Mouse (Mus musculus) midbrain, embryonic 11.5 days (tissue): Measurements from ENCODE around the gene Rbm12b1. TPM values are rescaled to one million over a fixed set of nuclear protein-coding genes. Genes with fewer than 3 reads are reported as not detected.
"Not testable (repeated sequence)": the region's sequence is repeated elsewhere in the genome, so short reads cannot be mapped to it uniquely, and the experiment has no call there.

Source experiments
- ATAC-seq: fragments of 200-750 bp; cut with Nextera tagmentation; 2 replicates; pipeline ENCODE4 v1.8.0; 2017; ENCODE audit warnings: moderate TSS enrichment, moderate library complexity; ENCODE audit not compliant: low FRiP score
- DNase-seq: peaks from one replicate; pipeline ENCODE4 v3.0.0; 2015; ENCODE audit warnings: low spot score; ENCODE audit errors: missing footprints
- H3K27ac ChIP-seq: fragments of 300-500 bp; sonication (generic); 2 replicates; pipeline ENCODE4 v1.5.1; 2014; ENCODE audit warnings: low read depth, low read length
- H3K27me3 ChIP-seq: fragments of 300-500 bp; sonication (generic); 2 replicates; pipeline ENCODE4 v1.6.1; 2014; ENCODE audit warnings: mild to moderate bottlenecking, low read length, moderate library complexity, mixed read lengths; ENCODE audit not compliant: control insufficient read depth, insufficient read depth
- H3K36me3 ChIP-seq: fragments of 300-500 bp; sonication (generic); 2 replicates; pipeline ENCODE4 v1.6.1; 2014; ENCODE audit warnings: mild to moderate bottlenecking, low read length, moderate library complexity, mixed read lengths; ENCODE audit not compliant: control insufficient read depth, insufficient read depth
- H3K4me1 ChIP-seq: fragments of 300-500 bp; sonication (generic); 2 replicates; pipeline ENCODE4 v1.6.1; 2014; ENCODE audit warnings: low read length; ENCODE audit not compliant: control insufficient read depth, insufficient read depth
- H3K4me2 ChIP-seq: fragments of 300-500 bp; sonication (generic); 2 replicates; pipeline ENCODE4 v1.6.1; 2014; ENCODE audit warnings: mild to moderate bottlenecking, moderate library complexity
- H3K4me3 ChIP-seq: fragments of 300-500 bp; sonication (generic); 2 replicates; pipeline ENCODE4 v1.5.1; 2014; ENCODE audit warnings: low read depth, low read length
- H3K9ac ChIP-seq: fragments of 300-500 bp; sonication (generic); 2 replicates; pipeline ENCODE4 v1.6.1; 2014; ENCODE audit warnings: low read length
- H3K9me3 ChIP-seq: fragments of 300-500 bp; sonication (generic); 2 replicates; pipeline ENCODE4 v1.6.1; 2016; ENCODE audit warnings: low read length; ENCODE audit not compliant: control insufficient read depth
- WGBS: fragments of 180-500 bp; shearing (Covaris S2); extraction: QIAGEN DNeasy Blood & Tissue Kit; methylation state at CpG from one replicate; pipeline ENCODE4 v1.1.7; 2014; 5-methylcytosine and 5-hydroxymethylcytosine counted together
- polyA plus RNA-seq: library from polyadenylated mRNA; unstranded; fragments of >200 nt; fragmentation: Nextera tagmentation; extraction: Ambion mirVana; gene quantifications from 2 replicates; pipeline ENCODE4 v1.2.1, GENCODE M21; 2014

Gene Rbm12b1
- 8.4 and 8.9 TPM in 2 replicates for polyA plus RNA-seq

DNA sequence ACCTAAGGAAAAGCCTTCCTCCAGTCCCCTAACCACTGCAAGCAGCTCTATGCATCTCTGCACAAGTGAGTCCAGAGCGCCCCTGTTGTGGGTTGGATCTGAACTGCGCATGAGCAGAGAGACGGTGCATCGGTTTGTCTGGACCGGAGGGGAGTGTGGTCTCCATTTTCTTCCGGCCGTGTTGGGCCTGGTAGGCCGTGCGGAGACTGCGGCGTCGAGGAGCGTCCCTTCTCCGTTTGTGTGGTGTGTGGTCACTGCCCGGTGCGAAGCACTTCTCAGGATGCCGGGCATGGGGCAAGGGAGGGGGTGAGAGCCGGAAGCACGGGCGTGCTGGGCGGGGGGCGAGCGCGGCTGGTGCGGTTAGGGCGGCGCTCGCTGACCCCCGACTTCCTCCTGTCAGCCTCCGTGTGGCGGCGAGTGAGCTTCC lies at the start of gene Rbm12b1:
Rbm12b1 (plus strand) TSS at position 124 of the 427 bp plus-strand sequence.
- Histone ChIP-seq H3K9ac (peak within 1 kb of the TSS; percentile 51), H3K4me3 (peak within 1 kb of the TSS; percentile 32), H3K4me2 (peak within 1 kb of the TSS; percentile 36; the same call in 1 of the 2 replicates)
- H3K9me3 ChIP-seq, H3K27ac ChIP-seq, H3K4me1 ChIP-seq, H3K27me3 ChIP-seq, H3K36me3 ChIP-seq: not testable (repeated sequence)
- ATAC-seq (peak; percentile 99), DNase-seq (peak; percentile 96)
- WGBS, result 4% methylated on average over 17 of the region's 32 CpGs

DNA sequence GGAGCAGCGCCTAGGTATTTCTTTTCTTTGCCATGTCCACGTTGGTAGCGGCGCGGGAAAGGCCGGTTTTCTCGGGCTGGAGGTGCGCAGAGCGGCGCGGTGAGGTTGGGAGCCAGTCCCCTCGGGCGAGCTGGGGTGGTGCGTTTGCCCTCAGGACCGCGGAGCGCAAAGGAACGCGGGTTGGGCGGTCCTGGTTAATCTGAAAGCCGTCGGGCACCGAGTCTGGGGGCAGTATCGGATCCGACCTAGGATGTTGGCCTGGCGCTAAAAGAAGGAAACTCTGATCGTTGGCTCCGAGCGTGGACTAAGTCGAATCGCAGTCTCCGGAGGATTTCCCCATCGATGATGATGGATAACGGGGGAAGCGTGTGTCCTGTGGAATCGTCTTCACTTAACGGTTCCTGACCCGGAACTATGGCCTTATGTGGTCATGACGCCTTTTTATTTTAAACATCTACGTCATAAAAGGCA lies 563 bp downstream of the Rbm12b1 start:
- 12% methylated on average over 23 of the region's 40 CpGs for WGBS
- H3K4me1 ChIP-seq, H3K27ac ChIP-seq, H3K36me3 ChIP-seq, H3K9me3 ChIP-seq, H3K27me3 ChIP-seq: not testable (repeated sequence)
- peak overlapping the region; percentile 30 for H3K4me3 ChIP-seq
- peak; percentile 91 for ATAC-seq
- peak overlapping the region; percentile 45 for H3K9ac ChIP-seq
- peak; percentile 92 for DNase-seq
- H3K4me2 ChIP-seq, result peak overlapping the region; percentile 36; the same call in 1 of the 2 replicates

DNA sequence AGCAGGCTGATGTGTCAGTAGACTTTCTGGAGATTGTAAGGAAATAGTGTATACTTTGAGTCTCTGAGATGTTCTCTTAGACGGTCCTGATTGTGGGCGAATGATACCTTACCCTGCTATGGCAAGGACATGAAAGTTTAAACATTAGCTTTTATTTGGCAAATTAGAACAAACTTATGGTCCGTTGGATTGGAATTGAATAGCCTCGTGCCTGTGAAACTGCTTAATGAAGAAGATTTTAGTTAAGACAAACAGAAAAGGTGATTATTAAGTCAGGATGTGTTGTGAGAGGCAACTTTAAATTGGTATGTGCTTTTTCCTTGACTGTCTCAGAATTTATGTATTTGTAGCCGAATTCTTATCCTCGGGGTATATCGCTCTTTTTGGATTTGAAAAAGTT lies 1.5 kb downstream of the Rbm12b1 start:
- H3K4me2 ChIP-seq, H3K27me3 ChIP-seq, H3K27ac ChIP-seq, H3K9ac ChIP-seq, H3K4me3 ChIP-seq, ATAC-seq, H3K4me1 ChIP-seq, H3K9me3 ChIP-seq, H3K36me3 ChIP-seq: not testable (repeated sequence)
- 95% methylated on average over 7 of the region's 7 CpGs for WGBS
- DNase-seq, result peak; percentile 60

DNA sequence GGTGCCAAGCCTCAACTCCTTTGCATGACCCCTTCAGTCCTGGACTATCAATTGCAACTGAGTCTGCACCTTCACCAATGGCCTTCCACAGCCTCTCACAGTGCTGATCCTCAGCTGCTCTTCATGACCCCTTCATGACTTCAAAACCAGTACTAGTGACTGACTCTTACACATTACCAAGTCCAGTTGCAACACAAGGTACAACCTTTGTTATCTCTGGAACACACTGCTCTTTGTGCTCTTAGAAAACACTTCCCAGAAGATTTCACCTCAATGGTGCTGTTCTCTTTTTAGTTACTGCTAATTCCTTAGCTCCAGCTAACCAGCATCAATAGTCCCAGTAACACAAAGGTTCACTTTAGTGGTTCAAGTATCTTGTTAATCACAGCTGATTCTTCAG lies 7.6 kb downstream of the Rbm12b1 start:
- H3K4me3 ChIP-seq, result no peak overlapping the region
- DNase-seq (peak; percentile 35), ATAC-seq (no peak)
- H3K9me3 ChIP-seq, result no peaks in the 10 kb centered on the region; the same call in 1 of the 2 replicates
- H3K9ac ChIP-seq, result no peak overlapping the region
- H3K36me3 ChIP-seq, result peaks cover 4% of the 10 kb centered on the region; the same call in 1 of the 2 replicates
- no peaks in the 10 kb centered on the region for H3K27me3 ChIP-seq
- H3K4me2 ChIP-seq, result no peak overlapping the region
- no peaks in the 10 kb centered on the region for H3K4me1 ChIP-seq
- H3K27ac ChIP-seq, result no peak overlapping the region

DNA sequence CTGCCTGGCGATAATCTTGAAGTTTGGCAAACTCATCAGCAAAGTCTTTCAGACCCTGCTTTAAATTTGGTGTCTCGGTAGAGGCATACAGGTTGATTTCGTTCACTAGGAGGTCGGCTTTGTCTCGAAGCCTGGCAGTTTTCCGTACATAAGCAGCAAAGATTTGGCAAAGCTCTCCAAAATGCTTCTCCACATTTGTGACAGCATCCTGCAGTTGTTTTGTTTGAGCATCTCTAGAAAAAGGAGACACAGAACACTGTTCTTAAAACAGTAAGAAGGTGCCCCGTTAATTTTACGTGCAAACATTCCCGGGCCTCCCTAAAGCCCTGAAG lies 30.9 kb downstream of the Rbm12b1 start:
- H3K27ac ChIP-seq, result peak overlapping the region; percentile 82
- H3K4me2 ChIP-seq, result peak overlapping the region; percentile 63
- no peaks in the 10 kb centered on the region for H3K27me3 ChIP-seq
- WGBS, result 14% methylated on average over 9 of the region's 9 CpGs
- H3K4me1 ChIP-seq, result peaks cover 7% of the 10 kb centered on the region
- peak overlapping the region; percentile 98 for H3K9ac ChIP-seq
- H3K4me3 ChIP-seq, result peak overlapping the region; percentile 80
- ATAC-seq (no peak), DNase-seq (peak; percentile 96)
- no peaks in the 10 kb centered on the region for H3K9me3 ChIP-seq
- H3K36me3 ChIP-seq, result no peaks in the 10 kb centered on the region; the same call in 1 of the 2 replicates

DNA sequence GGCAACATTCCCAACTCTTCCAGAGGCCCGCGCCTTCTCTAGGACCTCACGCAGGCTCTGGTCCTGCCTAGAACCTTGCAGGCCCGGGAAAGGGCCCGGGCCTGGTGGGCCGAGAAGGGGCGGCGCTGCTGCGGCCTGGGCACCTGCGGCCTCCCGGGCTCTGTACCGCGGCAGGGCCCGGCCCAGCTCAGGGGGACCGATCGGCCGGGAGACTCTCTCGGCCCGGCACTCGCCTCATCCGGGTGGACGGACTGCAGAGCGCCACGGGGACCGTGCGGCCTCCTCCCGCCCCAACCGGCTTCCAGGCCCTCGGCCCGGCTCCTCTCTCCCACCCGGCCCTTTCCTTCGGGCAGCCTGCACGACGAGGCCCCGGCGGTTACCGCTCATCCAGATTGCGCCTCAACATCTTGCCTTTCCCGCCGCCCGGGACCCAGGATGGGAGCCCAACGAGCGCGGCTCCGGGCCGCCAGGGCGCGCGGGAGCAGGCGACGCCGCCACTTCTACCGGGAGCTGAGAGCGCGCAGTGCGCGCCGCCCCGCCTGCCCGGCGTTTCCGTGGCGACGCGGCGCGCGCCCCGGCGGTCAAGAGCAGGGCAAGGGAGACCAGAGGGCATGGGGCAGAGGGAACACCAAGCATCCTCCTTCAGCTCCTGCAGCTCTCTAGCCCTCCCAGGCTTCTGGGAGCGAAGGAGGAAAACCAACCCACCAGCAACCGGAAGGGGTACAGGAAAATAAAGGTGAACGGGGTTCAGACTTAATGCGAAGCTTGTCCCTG lies 31.4 kb downstream of the Rbm12b1 start, which contains the start of gene Fam92a:
Fam92a (minus strand) TSS at position 698 of the 774 bp plus-strand sequence.
- H3K27ac ChIP-seq, result peak within 1 kb of the TSS; percentile 82
- peaks cover 7% of the 10 kb centered on the region for H3K4me1 ChIP-seq
- no peaks in the 10 kb centered on the region for H3K27me3 ChIP-seq
- no peaks in the 10 kb centered on the region; the same call in 1 of the 2 replicates for H3K36me3 ChIP-seq
- no peaks in the 10 kb centered on the region for H3K9me3 ChIP-seq
- peak within 1 kb of the TSS; percentile 98 for H3K9ac ChIP-seq
- DNase-seq (peak; percentile 99), ATAC-seq (peak; percentile 95)
- WGBS, result under 1% methylated on average over 67 of the region's 74 CpGs
- H3K4me3 ChIP-seq, result peak within 1 kb of the TSS; percentile 80
- peak within 1 kb of the TSS; percentile 63 for H3K4me2 ChIP-seq

DNA sequence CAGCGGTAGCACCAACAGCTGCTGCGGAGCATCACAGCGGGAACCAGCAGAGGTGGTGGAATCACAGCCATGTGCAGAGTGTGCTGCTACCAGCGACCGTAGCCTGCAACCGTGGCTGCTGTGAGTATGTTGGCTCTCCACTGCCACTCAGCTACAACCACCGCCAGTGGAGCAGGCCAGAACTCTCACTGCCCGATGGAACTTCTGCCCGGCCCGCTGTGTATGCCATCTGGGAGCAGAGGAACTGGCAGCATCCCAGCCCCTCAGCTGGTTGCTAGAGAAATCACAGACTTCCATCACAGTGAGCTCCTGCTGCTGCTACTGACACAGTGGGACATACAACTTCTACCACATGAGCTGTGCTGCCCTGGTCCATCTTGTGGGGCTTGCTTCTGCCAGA lies 38.9 kb downstream of the Rbm12b1 start:
- no peak overlapping the region for H3K4me2 ChIP-seq
- H3K9me3 ChIP-seq, result no peaks in the 10 kb centered on the region
- no peaks in the 10 kb centered on the region for H3K36me3 ChIP-seq
- H3K9ac ChIP-seq, result no peak overlapping the region
- H3K4me1 ChIP-seq, result no peaks in the 10 kb centered on the region
- no peak overlapping the region for H3K27ac ChIP-seq
- no peaks in the 10 kb centered on the region for H3K27me3 ChIP-seq
- no peak for ATAC-seq
- DNase-seq, result no peak
- H3K4me3 ChIP-seq, result no peak overlapping the region
- 87% methylated on average over 10 of the region's 10 CpGs for WGBS

Other genes with a start within 250 kb of the Rbm12b1 start
- 0.18 and 0.31 TPM in 2 replicates for gene Gm10604, start 159.0 kb upstream of the Rbm12b1 start, polyA plus RNA-seq
- 21.9 and 23.0 TPM in 2 replicates for gene Rbm12b2, start 50.8 kb upstream of the Rbm12b1 start, polyA plus RNA-seq
- 109 and 117 TPM in 2 replicates for gene Fam92a, start 31.8 kb downstream of the Rbm12b1 start, polyA plus RNA-seq